ENCODE assay signal across 16 mouse cellular contexts in genomic region chr11:102210185-102210584, GRCm38 (mm10). TPM values are rescaled to one million over a fixed set of nuclear protein-coding genes. Genes with fewer than 3 reads are reported as not detected.
DNase-seq lines count a peak whose midpoint lies in the region; ATAC-seq and TF ChIP-seq lines count a peak whose summit lies in the region.
"Had no signal": no experiment of that assay in that cellular context is flagged by ENCODE, and none has a peak within 500 bp of the region (broad histone marks: within the 10 kb centered on the region; RNA-seq: fewer than 3 reads in every experiment).

No protein-coding gene starts in this region.

- no peak for ATAC-seq in midbrain, embryonic 16.5 days
- ATAC-seq in midbrain, embryonic 14.5 days (ENCODE audit: low FRiP score, low TSS enrichment): no peak
- ATAC-seq: intestine, embryonic 16.5 days had no signal

- WGBS in midbrain, embryonic 16.5 days: 82% methylated on average over 3 of the region's 3 CpGs
- 71% methylated on average over 3 of the region's 3 CpGs for WGBS in midbrain, embryonic 14.5 days

- no peak for TF ChIP-seq CTCF in gastrocnemius, adult 2 months (IDR thresholded peaks at IDR 0.05)
- TF ChIP-seq CTCF in layer of hippocampus, adult 2 months (conservative IDR thresholded peaks at IDR 0.05): no peak

- peaks cover 8% of the 10 kb centered on the region; the same call in 1 of the 2 replicates for H3K36me3 ChIP-seq in midbrain, embryonic 16.5 days (ENCODE audit: control insufficient read depth, insufficient read depth, low read length)
- peaks cover 30% of the 10 kb centered on the region for H3K36me3 ChIP-seq in midbrain, embryonic 14.5 days (ENCODE audit: control insufficient read depth, insufficient read depth, low read length)

- no peak overlapping the region for H3K4me2 ChIP-seq in midbrain, embryonic 16.5 days (ENCODE audit: low read length)
- no peak overlapping the region for H3K4me2 ChIP-seq in midbrain, embryonic 14.5 days (ENCODE audit: low read length)
- H3K4me2 ChIP-seq: embryonic facial prominence, embryonic 15.5 days; limb, embryonic 12.5 days; liver, embryonic 15.5 days; midbrain, embryonic 12.5 days had no signal

- H3K4me3 ChIP-seq in gastrocnemius, adult 2 months: 0 out of 2 replicates have a peak overlapping the region, but pooled peaks have one; percentile 2
- no peak overlapping the region for H3K4me3 ChIP-seq in layer of hippocampus, adult 2 months
- H3K4me3 ChIP-seq in midbrain, embryonic 16.5 days (ENCODE audit: low read depth, low read length): no peak overlapping the region
- no peak overlapping the region for H3K4me3 ChIP-seq in midbrain, embryonic 14.5 days (replicated peaks; ENCODE audit: low read depth, low read length)
- H3K4me3 ChIP-seq: embryonic facial prominence, embryonic 15.5 days; limb, embryonic 12.5 days; liver, embryonic 15.5 days; midbrain, embryonic 12.5 days had no signal

- H3K27ac ChIP-seq in gastrocnemius, adult 2 months: peak overlapping the region; percentile 98
- peak overlapping the region; percentile 53; the same call in 1 of the 2 replicates for H3K27ac ChIP-seq in layer of hippocampus, adult 2 months
- H3K27ac ChIP-seq in midbrain, embryonic 16.5 days (ENCODE audit: low read length): 0 out of 2 replicates have a peak overlapping the region, but pooled peaks have one; percentile 28
- no peak overlapping the region for H3K27ac ChIP-seq in midbrain, embryonic 14.5 days (replicated peaks; ENCODE audit: low read depth, low read length)
- H3K27ac ChIP-seq: liver, embryonic 15.5 days; midbrain, embryonic 12.5 days had no signal

- no peaks in the 10 kb centered on the region for H3K9me3 ChIP-seq in midbrain, embryonic 16.5 days (replicated peaks; ENCODE audit: control insufficient read depth, low read length, poor library complexity, severe bottlenecking)
- no peaks in the 10 kb centered on the region for H3K9me3 ChIP-seq in midbrain, embryonic 14.5 days (ENCODE audit: control insufficient read depth, low read length)
- H3K9me3 ChIP-seq: embryonic facial prominence, embryonic 15.5 days; limb, embryonic 12.5 days; liver, embryonic 15.5 days; midbrain, embryonic 12.5 days had no signal

- H3K27me3 ChIP-seq in midbrain, embryonic 16.5 days (ENCODE audit: control insufficient read depth, insufficient read depth, low read depth, low read length): no peaks in the 10 kb centered on the region
- no peaks in the 10 kb centered on the region for H3K27me3 ChIP-seq in midbrain, embryonic 14.5 days (ENCODE audit: control insufficient read depth, insufficient read depth, low read length)
- H3K27me3 ChIP-seq: embryonic facial prominence, embryonic 15.5 days; limb, embryonic 12.5 days; liver, embryonic 15.5 days; midbrain, embryonic 12.5 days had no signal

- intact Hi-C loops in gastrocnemius, adult 2 months (cut with DNase I): no loop called here

- no peak for DNase-seq in gastrocnemius, adult 2 months
- no peak for DNase-seq in gastrocnemius, postnatal 25 days
- DNase-seq in layer of hippocampus, adult 2 months (ENCODE audit: low spot score in 2 of 2): no peak
- DNase-seq in layer of hippocampus, adult 8-10 months (ENCODE audit: low spot score in 2 of 2): no peak
- no peak for DNase-seq in midbrain, embryonic 14.5 days
- DNase-seq in MN1 (ENCODE audit: low spot score): no peak
- DNase-seq: heart, adult 18-20 months; right cerebral cortex, postnatal 14 days had no signal

- H3K4me1 ChIP-seq in midbrain, embryonic 16.5 days (ENCODE audit: control insufficient read depth, insufficient read depth, low read length): peaks cover 31% of the 10 kb centered on the region
- H3K4me1 ChIP-seq in midbrain, embryonic 14.5 days (ENCODE audit: control insufficient read depth, insufficient read depth, low read length): peaks cover 18% of the 10 kb centered on the region

- no peak overlapping the region for H3K9ac ChIP-seq in midbrain, embryonic 16.5 days (ENCODE audit: low read depth, low read length)
- no peak overlapping the region for H3K9ac ChIP-seq in midbrain, embryonic 14.5 days (replicated peaks; ENCODE audit: low read length)
- H3K9ac ChIP-seq: embryonic facial prominence, embryonic 15.5 days; limb, embryonic 12.5 days; liver, embryonic 15.5 days; midbrain, embryonic 12.5 days had no signal

RNA-seq across cellular contexts. Expression of gene Hdac5, which starts 19.8 kb away (rescaled TPM):
- total RNA-seq in gastrocnemius, adult 2 months (2021): 10 to 100 TPM; 78.3 to 78.7 TPM
- total RNA-seq in gastrocnemius, postnatal 25 days (2021): 10 to 100 TPM; 61.8 to 63.6 TPM
- total RNA-seq in layer of hippocampus, adult 2 months (2021): 100 to 1,000 TPM; 233 to 243 TPM
- 100 to 1,000 TPM; 219 to 252 (median 232) TPM for total RNA-seq in layer of hippocampus, adult 8-10 months (2022)
- 74.4 and 76.3 TPM in 2 replicates for polyA plus RNA-seq in midbrain, embryonic 16.5 days (2015; fragmentation: Nextera tagmentation; extraction: Ambion mirVana)
- 54.4 and 56.6 TPM in 2 replicates for polyA plus RNA-seq in midbrain, embryonic 14.5 days (2014; fragmentation: Nextera tagmentation; extraction: Ambion mirVana)

RNA-seq across cellular contexts. Expression of gene G6pc3, which starts 20.8 kb away (rescaled TPM):
- 10 to 100 TPM; 50.3 to 53.0 TPM for total RNA-seq in gastrocnemius, adult 2 months (2021)
- total RNA-seq in gastrocnemius, postnatal 25 days (2021): 10 to 100 TPM; 37.8 to 44.5 TPM
- 10 to 100 TPM; 58.2 to 59.7 TPM for total RNA-seq in layer of hippocampus, adult 2 months (2021)
- total RNA-seq in layer of hippocampus, adult 8-10 months (2022): 10 to 100 TPM; 66.0 to 74.2 (median 70.4) TPM
- polyA plus RNA-seq in midbrain, embryonic 16.5 days (2015; fragmentation: Nextera tagmentation; extraction: Ambion mirVana): 39.0 and 42.9 TPM in 2 replicates
- 31.6 and 43.7 TPM in 2 replicates for polyA plus RNA-seq in midbrain, embryonic 14.5 days (2014; fragmentation: Nextera tagmentation; extraction: Ambion mirVana)

RNA-seq across cellular contexts. Expression of gene Lsm12, which starts 25.1 kb away (rescaled TPM):
- 100 to 1,000 TPM in 1 of 2 experiments, 10 to 100 TPM in 1; 95.3 to 106 TPM for total RNA-seq in gastrocnemius, adult 2 months (2021)
- total RNA-seq in gastrocnemius, postnatal 25 days (2021): 10 to 100 TPM; 79.7 to 84.2 TPM
- 10 to 100 TPM; 56.6 to 56.9 TPM for total RNA-seq in layer of hippocampus, adult 2 months (2021)
- 10 to 100 TPM; 53.5 to 61.6 (median 58.8) TPM for total RNA-seq in layer of hippocampus, adult 8-10 months (2022)
- polyA plus RNA-seq in midbrain, embryonic 16.5 days (2015; fragmentation: Nextera tagmentation; extraction: Ambion mirVana): 87.8 and 95.3 TPM in 2 replicates
- polyA plus RNA-seq in midbrain, embryonic 14.5 days (2014; fragmentation: Nextera tagmentation; extraction: Ambion mirVana): 76.0 and 80.9 TPM in 2 replicates

RNA-seq across cellular contexts. Expression of gene BC030867, which starts 38.5 kb away (rescaled TPM):
- total RNA-seq in gastrocnemius, adult 2 months (2021): not detected
- not detected for total RNA-seq in gastrocnemius, postnatal 25 days (2021)
- total RNA-seq in layer of hippocampus, adult 2 months (2021): 1 to 10 TPM; 1.0 to 1.1 TPM
- total RNA-seq in layer of hippocampus, adult 8-10 months (2022): 1 to 10 TPM in 1 of 4 experiments, under 1 TPM in 3; 0.62 to 1.2 (median 0.64) TPM
- 1.6 and 1.8 TPM in 2 replicates for polyA plus RNA-seq in midbrain, embryonic 16.5 days (2015; fragmentation: Nextera tagmentation; extraction: Ambion mirVana)
- polyA plus RNA-seq in midbrain, embryonic 14.5 days (2014; fragmentation: Nextera tagmentation; extraction: Ambion mirVana): 2.6 and 3.0 TPM in 2 replicates
- total RNA-seq: gastrocnemius, adult 18-20 months; neutrophil, adult 5-6 weeks had no signal

RNA-seq across cellular contexts. Expression of gene Tmem101, which starts 54.0 kb away (rescaled TPM):
- total RNA-seq in gastrocnemius, adult 2 months (2021): 10 to 100 TPM in 1 of 2 experiments, 1 to 10 TPM in 1; 9.8 to 10.2 TPM
- total RNA-seq in gastrocnemius, postnatal 25 days (2021): 10 to 100 TPM in 1 of 2 experiments, 1 to 10 TPM in 1; 9.8 to 12.6 TPM
- 10 to 100 TPM; 26.5 to 27.1 TPM for total RNA-seq in layer of hippocampus, adult 2 months (2021)
- total RNA-seq in layer of hippocampus, adult 8-10 months (2022): 10 to 100 TPM; 22.6 to 27.3 (median 25.1) TPM
- 45.8 and 46.5 TPM in 2 replicates for polyA plus RNA-seq in midbrain, embryonic 16.5 days (2015; fragmentation: Nextera tagmentation; extraction: Ambion mirVana)
- 32.8 and 36.1 TPM in 2 replicates for polyA plus RNA-seq in midbrain, embryonic 14.5 days (2014; fragmentation: Nextera tagmentation; extraction: Ambion mirVana)
